Comparison of ENCODE assay signal across 9 mouse cellular contexts in the genomic region with DNA sequence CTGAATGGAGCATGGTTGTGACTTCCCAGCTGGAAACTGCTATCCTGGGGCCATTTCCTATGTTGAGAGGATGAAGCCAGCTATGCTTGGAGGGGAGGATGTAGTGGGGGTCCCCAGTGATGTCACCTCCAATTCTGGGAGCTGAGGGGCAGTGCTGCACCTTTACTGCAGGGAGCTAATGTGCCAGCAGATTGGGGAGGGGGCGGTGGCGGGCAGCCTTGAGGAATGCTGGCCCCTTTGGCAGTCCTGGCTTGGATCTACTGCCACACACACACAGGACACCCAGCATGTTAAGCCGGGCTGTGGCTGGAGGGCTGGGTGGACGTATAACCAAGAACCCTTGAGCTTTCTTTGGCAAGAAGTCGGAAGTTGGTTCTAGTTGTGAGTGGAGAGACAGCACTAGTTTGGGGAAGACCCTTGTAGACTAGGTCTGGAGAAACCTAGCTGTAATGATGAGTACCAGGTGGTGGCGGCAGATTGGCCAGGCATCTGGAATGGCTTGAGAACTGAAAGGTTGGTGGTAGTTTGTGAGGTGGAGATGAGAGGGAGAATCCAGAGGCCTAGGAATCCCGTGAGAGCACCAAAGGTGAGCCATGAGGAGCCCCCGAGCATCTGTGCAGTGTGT. TPM values are rescaled to one million over a fixed set of nuclear protein-coding genes. Genes with fewer than 3 reads are reported as not detected.
A peak's percentile ranks its signal among the peaks of the same experiment; 100 is the strongest.
DNase-seq lines count a peak whose midpoint lies in the region; ATAC-seq and TF ChIP-seq lines count a peak whose summit lies in the region.
"Had no signal": no experiment of that assay in that cellular context is flagged by ENCODE, and none has a peak within 500 bp of the region (broad histone marks: within the 10 kb centered on the region; RNA-seq: fewer than 3 reads in every experiment).

No protein-coding gene starts in this region.

- no peak for DNase-seq in heart, postnatal 10 days
- DNase-seq in midbrain, postnatal 0 days (ENCODE audit: low spot score) = no peak
- DNase-seq in layer of hippocampus, postnatal 14 days (ENCODE audit: low spot score in 2 of 2) = no peak
- no peak for DNase-seq in frontal cortex, adult 2 months (ENCODE audit: extremely low spot score in 1 of 2, low spot score in 1 of 2)

- H3K4me1 ChIP-seq in heart, embryonic 16.5 days (ENCODE audit: control insufficient read depth, insufficient read depth, low read length) = peaks cover 18% of the 10 kb centered on the region
- peaks cover 64% of the 10 kb centered on the region for H3K4me1 ChIP-seq in embryonic facial prominence, embryonic 15.5 days
- peaks cover 45% of the 10 kb centered on the region for H3K4me1 ChIP-seq in intestine, embryonic 15.5 days (replicated peaks)
- H3K4me1 ChIP-seq in midbrain, postnatal 0 days (ENCODE audit: insufficient read depth, low read length) = peaks cover 16% of the 10 kb centered on the region; the same call in 1 of the 2 replicates

- H3K4me3 ChIP-seq in heart, embryonic 16.5 days (ENCODE audit: low read length) = no peak overlapping the region
- H3K4me3 ChIP-seq in embryonic facial prominence, embryonic 15.5 days (replicated peaks) = peak overlapping the region; percentile 71
- no peak overlapping the region for H3K4me3 ChIP-seq in intestine, embryonic 15.5 days (replicated peaks)
- no peak overlapping the region for H3K4me3 ChIP-seq in midbrain, postnatal 0 days (ENCODE audit: low read depth, low read length)

- no peaks in the 10 kb centered on the region for H3K9me3 ChIP-seq in heart, embryonic 16.5 days (replicated peaks; ENCODE audit: control insufficient read depth, low read length)
- H3K9me3 ChIP-seq in embryonic facial prominence, embryonic 15.5 days (replicated peaks) = no peaks in the 10 kb centered on the region
- H3K9me3 ChIP-seq in intestine, embryonic 15.5 days = no peaks in the 10 kb centered on the region
- H3K9me3 ChIP-seq in midbrain, postnatal 0 days (ENCODE audit: low read length) = no peaks in the 10 kb centered on the region

- no peak overlapping the region for H3K27ac ChIP-seq in heart, embryonic 16.5 days (ENCODE audit: low read length)
- no peak overlapping the region for H3K27ac ChIP-seq in embryonic facial prominence, embryonic 15.5 days (replicated peaks)
- no peak overlapping the region for H3K27ac ChIP-seq in intestine, embryonic 15.5 days
- H3K27ac ChIP-seq in midbrain, postnatal 0 days (ENCODE audit: low read depth, low read length) = no peak overlapping the region

- WGBS in heart, embryonic 16.5 days = 53% methylated on average over 8 of the region's 8 CpGs
- WGBS in embryonic facial prominence, embryonic 15.5 days = 57% methylated on average over 8 of the region's 8 CpGs
- 62% methylated on average over 8 of the region's 8 CpGs for WGBS in intestine, embryonic 15.5 days
- 63% methylated on average over 8 of the region's 8 CpGs for WGBS in midbrain, postnatal 0 days

- 0 out of 2 replicates have a peak overlapping the region, but pooled peaks have one; percentile 26 for H3K9ac ChIP-seq in heart, embryonic 16.5 days (ENCODE audit: low read length)
- peak overlapping the region; percentile 60; the same call in 1 of the 2 replicates for H3K9ac ChIP-seq in embryonic facial prominence, embryonic 15.5 days
- peak overlapping the region; percentile 70; the same call in 1 of the 2 replicates for H3K9ac ChIP-seq in intestine, embryonic 15.5 days
- H3K9ac ChIP-seq in midbrain, postnatal 0 days (replicated peaks; ENCODE audit: low read length, poor library complexity, severe bottlenecking) = no peak overlapping the region

- intact Hi-C loops in heart, postnatal 10 days (cut with DNase I) = loop anchor here (1.0 to 2.0 kb wide), 3 partner anchors 53 to 197 kb away; no protein-coding TSS in a partner anchor

- H3K4me2 ChIP-seq in heart, embryonic 16.5 days (ENCODE audit: low read depth, low read length) = 0 out of 2 replicates have a peak overlapping the region, but pooled peaks have one; percentile 100
- peak overlapping the region; percentile 99 for H3K4me2 ChIP-seq in embryonic facial prominence, embryonic 15.5 days (replicated peaks)
- peak overlapping the region; percentile 93 for H3K4me2 ChIP-seq in intestine, embryonic 15.5 days (replicated peaks)
- peak overlapping the region; percentile 97; the same call in 1 of the 2 replicates for H3K4me2 ChIP-seq in midbrain, postnatal 0 days (ENCODE audit: low read depth, low read length, poor library complexity, severe bottlenecking)

- no peak for ATAC-seq in heart, embryonic 16.5 days (replicated peaks; ENCODE audit: extremely low read depth, insufficient read depth, low FRiP score)
- no peak for ATAC-seq in embryonic facial prominence, embryonic 15.5 days (ENCODE audit: insufficient number of reproducible peaks, low FRiP score, low TSS enrichment, low read depth)
- ATAC-seq in intestine, embryonic 15.5 days = no peak
- no peak for ATAC-seq in midbrain, postnatal 0 days (ENCODE audit: low FRiP score)
- ATAC-seq in inflammation-experienced regulatory T-cells, adult 6 months = no peak

- TF ChIP-seq CTCF in midbrain, postnatal 0 days (IDR thresholded peaks at IDR 0.05) = no peak

- peaks cover 16% of the 10 kb centered on the region for H3K36me3 ChIP-seq in heart, embryonic 16.5 days (ENCODE audit: control insufficient read depth, insufficient read depth)
- H3K36me3 ChIP-seq in embryonic facial prominence, embryonic 15.5 days = peaks cover 30% of the 10 kb centered on the region
- peaks cover 20% of the 10 kb centered on the region for H3K36me3 ChIP-seq in intestine, embryonic 15.5 days
- peaks cover 30% of the 10 kb centered on the region for H3K36me3 ChIP-seq in midbrain, postnatal 0 days (ENCODE audit: insufficient read depth, low read length)

- no peaks in the 10 kb centered on the region for H3K27me3 ChIP-seq in heart, embryonic 16.5 days (ENCODE audit: control insufficient read depth, insufficient read depth, low read length)
- no peaks in the 10 kb centered on the region for H3K27me3 ChIP-seq in embryonic facial prominence, embryonic 15.5 days
- H3K27me3 ChIP-seq in intestine, embryonic 15.5 days (replicated peaks) = no peaks in the 10 kb centered on the region
- no peaks in the 10 kb centered on the region for H3K27me3 ChIP-seq in midbrain, postnatal 0 days (ENCODE audit: insufficient read depth, low read length)

RNA-seq across cellular contexts. Expression of gene Cenpx, which starts 1.4 kb away (rescaled TPM):
- polyA plus RNA-seq in heart, embryonic 16.5 days (2015; fragmentation: Nextera tagmentation; extraction: Ambion mirVana) = 107 and 112 TPM in 2 replicates
- total RNA-seq in heart, postnatal 10 days (2021) = 10 to 100 TPM; 38.1 to 40.6 TPM
- polyA plus RNA-seq in embryonic facial prominence, embryonic 15.5 days (2015; fragmentation: Nextera tagmentation; extraction: Ambion mirVana) = 145 and 157 TPM in 2 replicates
- 163 and 170 TPM in 2 replicates for polyA plus RNA-seq in intestine, embryonic 15.5 days (2015; fragmentation: Nextera tagmentation; extraction: Ambion mirVana)
- 70.8 and 76.0 TPM in 2 replicates for total RNA-seq in midbrain, postnatal 0 days (2014; rRNA removed)
- polyA plus RNA-seq in midbrain, postnatal 0 days (2015; fragmentation: Nextera tagmentation; extraction: Ambion mirVana) = 94.5 and 94.6 TPM in 2 replicates
- 10 to 100 TPM; 26.8 to 28.9 TPM for total RNA-seq in layer of hippocampus, postnatal 14 days (2021)
- 100 to 1,000 TPM; 154 to 181 (median 169) TPM for polyA plus RNA-seq in inflammation-experienced regulatory T-cells, adult 6 months (2017; shearing (Covaris generic))
- polyA plus RNA-seq in frontal cortex, adult 2 months (2012; rRNA removed) = 34.0 and 37.4 TPM in 2 replicates

RNA-seq across cellular contexts. Expression of gene Lrrc45, which starts 1.6 kb away (rescaled TPM):
- 34.1 and 34.8 TPM in 2 replicates for polyA plus RNA-seq in heart, embryonic 16.5 days (2015; fragmentation: Nextera tagmentation; extraction: Ambion mirVana)
- 10 to 100 TPM in 1 of 2 experiments, 1 to 10 TPM in 1; 9.7 to 10.1 TPM for total RNA-seq in heart, postnatal 10 days (2021)
- 69.7 and 82.2 TPM in 2 replicates for polyA plus RNA-seq in embryonic facial prominence, embryonic 15.5 days (2015; fragmentation: Nextera tagmentation; extraction: Ambion mirVana)
- 42.0 and 45.4 TPM in 2 replicates for polyA plus RNA-seq in intestine, embryonic 15.5 days (2015; fragmentation: Nextera tagmentation; extraction: Ambion mirVana)
- total RNA-seq in midbrain, postnatal 0 days (2014; rRNA removed) = 44.8 and 47.8 TPM in 2 replicates
- polyA plus RNA-seq in midbrain, postnatal 0 days (2015; fragmentation: Nextera tagmentation; extraction: Ambion mirVana) = 46.8 and 51.0 TPM in 2 replicates
- total RNA-seq in layer of hippocampus, postnatal 14 days (2021) = 10 to 100 TPM; 56.0 to 58.2 TPM
- polyA plus RNA-seq in inflammation-experienced regulatory T-cells, adult 6 months (2017; shearing (Covaris generic)) = 10 to 100 TPM; 19.4 to 39.4 (median 20.8) TPM
- 111 and 130 TPM in 2 replicates for polyA plus RNA-seq in frontal cortex, adult 2 months (2012; rRNA removed)

RNA-seq across cellular contexts. Expression of gene Rac3, which starts 9.2 kb away (rescaled TPM):
- 8.7 and 10.6 TPM in 2 replicates for polyA plus RNA-seq in heart, embryonic 16.5 days (2015; fragmentation: Nextera tagmentation; extraction: Ambion mirVana)
- 1 to 10 TPM; 1.4 to 1.7 TPM for total RNA-seq in heart, postnatal 10 days (2021)
- 64.5 and 75.4 TPM in 2 replicates for polyA plus RNA-seq in embryonic facial prominence, embryonic 15.5 days (2015; fragmentation: Nextera tagmentation; extraction: Ambion mirVana)
- 34.2 and 35.8 TPM in 2 replicates for polyA plus RNA-seq in intestine, embryonic 15.5 days (2015; fragmentation: Nextera tagmentation; extraction: Ambion mirVana)
- 766 and 788 TPM in 2 replicates for total RNA-seq in midbrain, postnatal 0 days (2014; rRNA removed)
- polyA plus RNA-seq in midbrain, postnatal 0 days (2015; fragmentation: Nextera tagmentation; extraction: Ambion mirVana) = 808 and 853 TPM in 2 replicates
- 10 to 100 TPM; 83.9 to 98.6 TPM for total RNA-seq in layer of hippocampus, postnatal 14 days (2021)
- not detected for polyA plus RNA-seq in inflammation-experienced regulatory T-cells, adult 6 months (2017; shearing (Covaris generic))
- 65.0 and 73.7 TPM in 2 replicates for polyA plus RNA-seq in frontal cortex, adult 2 months (2012; rRNA removed)

RNA-seq across cellular contexts. Expression of gene Dcxr, which starts 15.0 kb away (rescaled TPM):
- polyA plus RNA-seq in heart, embryonic 16.5 days (2015; fragmentation: Nextera tagmentation; extraction: Ambion mirVana) = 15.3 and 17.1 TPM in 2 replicates
- 1 to 10 TPM; 3.2 to 4.1 TPM for total RNA-seq in heart, postnatal 10 days (2021)
- 35.9 and 36.6 TPM in 2 replicates for polyA plus RNA-seq in embryonic facial prominence, embryonic 15.5 days (2015; fragmentation: Nextera tagmentation; extraction: Ambion mirVana)
- polyA plus RNA-seq in intestine, embryonic 15.5 days (2015; fragmentation: Nextera tagmentation; extraction: Ambion mirVana) = 31.3 and 41.7 TPM in 2 replicates
- 6.9 and 11.2 TPM in 2 replicates for total RNA-seq in midbrain, postnatal 0 days (2014; rRNA removed)
- 9.9 and 12.3 TPM in 2 replicates for polyA plus RNA-seq in midbrain, postnatal 0 days (2015; fragmentation: Nextera tagmentation; extraction: Ambion mirVana)
- total RNA-seq in layer of hippocampus, postnatal 14 days (2021) = 10 to 100 TPM; 10.4 to 12.0 TPM
- polyA plus RNA-seq in inflammation-experienced regulatory T-cells, adult 6 months (2017; shearing (Covaris generic)) = 10 to 100 TPM; 20.5 to 29.7 (median 26.5) TPM
- polyA plus RNA-seq in frontal cortex, adult 2 months (2012; rRNA removed) = 24.2 and 25.6 TPM in 2 replicates

RNA-seq across cellular contexts. Expression of gene Cbr2, which starts 19.8 kb away (rescaled TPM):
- polyA plus RNA-seq in heart, embryonic 16.5 days (2015; fragmentation: Nextera tagmentation; extraction: Ambion mirVana) = 54.8 and 59.4 TPM in 2 replicates
- 10 to 100 TPM in 1 of 2 experiments, 1 to 10 TPM in 1; 8.3 to 14.4 TPM for total RNA-seq in heart, postnatal 10 days (2021)
- 193 and 315 TPM in 2 replicates for polyA plus RNA-seq in embryonic facial prominence, embryonic 15.5 days (2015; fragmentation: Nextera tagmentation; extraction: Ambion mirVana)
- polyA plus RNA-seq in intestine, embryonic 15.5 days (2015; fragmentation: Nextera tagmentation; extraction: Ambion mirVana) = 0.79 and 2.4 TPM in 2 replicates
- total RNA-seq in midbrain, postnatal 0 days (2014; rRNA removed) = 3.6 and 5.2 TPM in 2 replicates
- 4.0 and 4.4 TPM in 2 replicates for polyA plus RNA-seq in midbrain, postnatal 0 days (2015; fragmentation: Nextera tagmentation; extraction: Ambion mirVana)
- 1 to 10 TPM; 2.1 to 2.2 TPM for total RNA-seq in layer of hippocampus, postnatal 14 days (2021)
- not detected for polyA plus RNA-seq in inflammation-experienced regulatory T-cells, adult 6 months (2017; shearing (Covaris generic))
- 5.0 and 17.1 TPM in 2 replicates for polyA plus RNA-seq in frontal cortex, adult 2 months (2012; rRNA removed)
- total RNA-seq: ES-E14 had no signal

Comparison
In these comparisons a context has a peak if more than half of its experiments do, and no peak if none do; other contexts are left out.
1. RNA of gene Rac3, which starts 9.2 kb away (polyA plus RNA-seq): 808 to 853 TPM in midbrain, postnatal 0 days; 64.5 to 75.4 TPM in embryonic facial prominence, embryonic 15.5 days, 65.0 to 73.7 TPM in frontal cortex, adult 2 months, 34.2 to 35.8 TPM in intestine, embryonic 15.5 days, 8.7 to 10.6 TPM in heart, embryonic 16.5 days and not detected in inflammation-experienced regulatory T-cells, adult 6 months; every median in the first group is over 10 times any median in the second.
2. Peak in every context shown above with its lines, with median percentiles within 50 percentile points of each other: H3K4me2 ChIP-seq.